Mouse (Mus musculus): ENCODE measurements around the gene Etfrf1. TPM values are rescaled to one million over a fixed set of nuclear protein-coding genes. Genes with fewer than 3 reads are reported as not detected.
A peak's percentile ranks its signal among the peaks of the same experiment; 100 is the strongest.

Gene Etfrf1
- polyA plus RNA-seq, 1 experiment from 2014 or later = 33.8 TPM

GRCm38 (mm10) chr6:145237148-145237547, 26.2 kb downstream of the Etfrf1 start:
- Histone ChIP-seq H3K4me2 (no peak overlapping the region), H3K9me3 (no peaks in the 10 kb centered on the region), H3K9ac (no peak overlapping the region), H3K36me3 (replicated peaks) (peaks cover 25% of the 10 kb centered on the region), H3K27me3 (no peaks in the 10 kb centered on the region), H3K27ac (no peak overlapping the region), H3K4me3 (replicated peaks) (no peak overlapping the region), H3K4me1 (no peaks in the 10 kb centered on the region)
- ATAC-seq (ENCODE audit: low FRiP score) = no peak
- 84% methylated on average over 4 of the region's 4 CpGs for WGBS

DNA sequence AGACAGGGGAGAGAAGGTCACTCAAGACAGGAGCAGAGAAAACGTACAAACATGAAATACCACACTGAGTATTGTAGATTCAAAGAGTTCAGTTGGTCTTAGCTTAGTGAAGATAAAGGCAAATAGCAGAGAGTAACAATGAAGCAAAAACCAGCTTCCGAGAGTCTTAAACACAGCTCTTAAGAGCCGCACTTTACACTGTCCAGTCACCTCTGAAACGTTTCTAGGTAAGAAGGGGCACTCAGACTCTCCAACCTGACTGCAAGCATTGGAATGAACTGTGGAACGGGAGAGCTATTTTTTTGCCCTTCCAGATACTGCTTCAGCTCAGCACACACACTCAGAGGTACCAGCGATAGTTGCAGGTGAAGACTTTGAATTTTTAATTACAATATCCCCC, 29.4 kb downstream of the Etfrf1 start:
- no peaks in the 10 kb centered on the region for H3K4me1 ChIP-seq
- peaks cover 29% of the 10 kb centered on the region for H3K36me3 ChIP-seq (replicated peaks)
- no peaks in the 10 kb centered on the region for H3K27me3 ChIP-seq
- ATAC-seq (ENCODE audit: low FRiP score) = no peak
- no peak overlapping the region for H3K4me3 ChIP-seq (replicated peaks)
- no peaks in the 10 kb centered on the region for H3K9me3 ChIP-seq
- no peak overlapping the region for H3K27ac ChIP-seq
- no peak overlapping the region for H3K9ac ChIP-seq
- 85% methylated on average over 6 of the region's 6 CpGs for WGBS
- H3K4me2 ChIP-seq = no peak overlapping the region

GRCm38 (mm10) chr6:145242521-145242920, 31.6 kb downstream of the Etfrf1 start:
- peaks cover 33% of the 10 kb centered on the region for H3K36me3 ChIP-seq (replicated peaks)
- no peak overlapping the region for H3K4me2 ChIP-seq
- 61% methylated on average over 1 of the region's 1 CpGs for WGBS
- H3K27ac ChIP-seq = no peak overlapping the region
- H3K4me1 ChIP-seq = 0 out of 2 replicates have a peak, but pooled peaks cover 3% of the 10 kb centered on the region
- no peak overlapping the region for H3K4me3 ChIP-seq (replicated peaks)
- H3K9ac ChIP-seq = no peak overlapping the region
- H3K27me3 ChIP-seq = no peaks in the 10 kb centered on the region
- H3K9me3 ChIP-seq = no peaks in the 10 kb centered on the region
- ATAC-seq (ENCODE audit: low FRiP score) = no peak

DNA sequence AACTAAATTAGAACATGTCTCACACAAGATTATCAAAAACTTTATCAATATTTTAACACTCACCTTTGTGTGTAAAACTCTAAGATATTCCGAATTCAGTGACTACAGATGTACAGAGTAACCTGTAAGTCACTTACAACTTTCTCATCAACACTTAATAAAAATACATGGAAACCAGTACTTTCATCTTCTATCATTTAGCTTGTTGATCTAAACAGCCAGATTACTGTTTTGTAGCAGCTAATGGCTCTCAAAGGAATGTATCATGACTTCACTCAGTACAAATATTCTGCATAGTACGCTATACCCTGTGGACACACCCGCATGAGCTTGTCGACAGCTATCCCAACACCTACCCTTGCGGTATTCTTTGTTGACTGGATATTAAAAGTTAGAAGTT, 35.9 kb downstream of the Etfrf1 start:
- no peak overlapping the region for H3K9ac ChIP-seq
- H3K4me3 ChIP-seq (replicated peaks) = no peak overlapping the region
- no peaks in the 10 kb centered on the region for H3K9me3 ChIP-seq
- H3K27me3 ChIP-seq = 0 out of 2 replicates have a peak, but pooled peaks cover 4% of the 10 kb centered on the region
- no peak overlapping the region for H3K4me2 ChIP-seq
- no peak for ATAC-seq (ENCODE audit: low FRiP score)
- H3K4me1 ChIP-seq = peaks cover 19% of the 10 kb centered on the region
- peaks cover 13% of the 10 kb centered on the region for H3K36me3 ChIP-seq (replicated peaks)
- WGBS = 96% methylated on average over 5 of the region's 5 CpGs
- no peak overlapping the region for H3K27ac ChIP-seq

GRCm38 (mm10) chr6:145247886-145248285, 37.0 kb downstream of the Etfrf1 start:
- Histone ChIP-seq H3K4me2 (peak overlapping the region; percentile 82), H3K9ac (peak overlapping the region; percentile 2; the same call in 1 of the 2 replicates), H3K27ac (no peak overlapping the region), H3K4me3 (replicated peaks) (peak overlapping the region; percentile 17), H3K27me3 (peaks cover 12% of the 10 kb centered on the region; the same call in 1 of the 2 replicates), H3K4me1 (peaks cover 19% of the 10 kb centered on the region), H3K9me3 (no peaks in the 10 kb centered on the region), H3K36me3 (replicated peaks) (peaks cover 13% of the 10 kb centered on the region)
- 61% methylated on average over 3 of the region's 3 CpGs for WGBS
- ATAC-seq (ENCODE audit: low FRiP score) = no peak

GRCm38 (mm10) chr6:145249291-145250184, 38.6 kb downstream of the Etfrf1 start:
- peak overlapping the region; percentile 92 for H3K27ac ChIP-seq
- under 1% methylated on average over 79 of the region's 124 CpGs for WGBS
- H3K4me1 ChIP-seq = peaks cover 19% of the 10 kb centered on the region
- no peaks in the 10 kb centered on the region for H3K9me3 ChIP-seq
- ATAC-seq (ENCODE audit: low FRiP score) = peak; percentile 80
- H3K27me3 ChIP-seq = peaks cover 12% of the 10 kb centered on the region; the same call in 1 of the 2 replicates
- peak overlapping the region; percentile 97 for H3K4me3 ChIP-seq (replicated peaks)
- peak overlapping the region; percentile 82 for H3K4me2 ChIP-seq
- H3K9ac ChIP-seq = peak overlapping the region; percentile 98
- H3K36me3 ChIP-seq (replicated peaks) = peaks cover 7% of the 10 kb centered on the region

GRCm38 (mm10) chr6:145250185-145250791, 39.4 kb downstream of the Etfrf1 start, which contains the start of gene Kras:
Gene Kras, minus strand, starts transcription at chr6:145250239.
- H3K4me1 ChIP-seq = peaks cover 19% of the 10 kb centered on the region
- whole genome bisulfite sequencing = under 1% methylated on average over 41 of the region's 83 CpGs
- H3K27ac ChIP-seq = peak within 1 kb of the TSS; percentile 92
- peaks cover 12% of the 10 kb centered on the region; the same call in 1 of the 2 replicates for H3K27me3 ChIP-seq
- H3K4me3 ChIP-seq (replicated peaks) = peak within 1 kb of the TSS; percentile 97
- peak; percentile 93 for ATAC-seq (ENCODE audit: low FRiP score)
- H3K36me3 ChIP-seq (replicated peaks) = 0 out of 2 replicates have a peak, but pooled peaks cover 4% of the 10 kb centered on the region
- peak within 1 kb of the TSS; percentile 98 for H3K9ac ChIP-seq
- no peaks in the 10 kb centered on the region for H3K9me3 ChIP-seq
- peak within 1 kb of the TSS; percentile 82 for H3K4me2 ChIP-seq

- Histone ChIP-seq H3K4me3 (replicated peaks) (peak overlapping the region; percentile 97), H3K9me3 (no peaks in the 10 kb centered on the region), H3K27me3 (peaks cover 12% of the 10 kb centered on the region; the same call in 1 of the 2 replicates), H3K27ac (no peak overlapping the region), H3K36me3 (replicated peaks) (no peaks in the 10 kb centered on the region), H3K4me2 (peak overlapping the region; percentile 82), H3K4me1 (peaks cover 19% of the 10 kb centered on the region), H3K9ac (peak overlapping the region; percentile 98)
- 11% methylated on average over 16 of the region's 16 CpGs for WGBS
- ATAC-seq (ENCODE audit: low FRiP score) = peak; percentile 23
Observed at GRCm38 (mm10) chr6:145250820-145251219, 39.9 kb downstream of the Etfrf1 start.

DNA sequence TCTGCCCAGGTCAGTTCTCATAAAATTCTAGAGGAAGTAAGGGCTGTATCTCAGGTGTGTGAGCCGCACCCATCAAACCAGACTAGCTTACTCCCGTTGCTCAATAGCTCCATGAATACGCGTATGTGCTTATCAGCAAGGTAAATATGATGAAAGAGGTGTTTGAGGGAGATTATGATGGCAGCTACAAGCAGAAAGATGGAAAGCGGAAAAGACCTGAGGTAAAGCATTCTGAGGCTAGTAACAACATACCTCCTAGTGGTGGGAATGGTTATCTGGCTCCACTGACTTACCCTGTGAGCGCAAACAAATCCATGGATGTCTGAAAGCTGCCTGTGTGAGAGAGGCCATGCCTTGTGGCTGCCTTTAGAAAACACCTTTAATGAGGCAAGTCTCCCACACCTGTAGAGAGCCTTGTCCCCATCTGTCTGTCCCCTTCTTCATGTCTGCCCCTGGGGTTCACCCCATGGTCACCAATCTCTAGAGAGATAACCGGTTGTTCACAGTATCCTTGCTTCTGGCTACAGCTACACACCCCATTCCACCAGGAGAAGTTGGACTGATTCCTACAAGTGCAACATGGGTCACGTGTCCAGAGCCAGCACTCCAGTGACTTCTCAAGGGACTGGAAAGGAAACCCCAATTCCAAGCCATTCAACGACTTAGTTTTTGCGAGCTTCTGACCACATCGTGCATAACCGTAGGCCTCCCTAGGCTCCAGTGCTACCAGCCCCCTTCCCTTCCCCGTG, 45.2 kb downstream of the Etfrf1 start:
- Histone ChIP-seq H3K27ac (no peak overlapping the region), H3K27me3 (peaks cover 12% of the 10 kb centered on the region; the same call in 1 of the 2 replicates), H3K36me3 (replicated peaks) (no peaks in the 10 kb centered on the region), H3K9me3 (no peaks in the 10 kb centered on the region), H3K9ac (no peak overlapping the region), H3K4me2 (no peak overlapping the region), H3K4me3 (replicated peaks) (no peak overlapping the region), H3K4me1 (peaks cover under 1% of the 10 kb centered on the region; the same call in 1 of the 2 replicates)
- no peak for ATAC-seq (ENCODE audit: low FRiP score)
- WGBS = 85% methylated on average over 13 of the region's 13 CpGs

DNA sequence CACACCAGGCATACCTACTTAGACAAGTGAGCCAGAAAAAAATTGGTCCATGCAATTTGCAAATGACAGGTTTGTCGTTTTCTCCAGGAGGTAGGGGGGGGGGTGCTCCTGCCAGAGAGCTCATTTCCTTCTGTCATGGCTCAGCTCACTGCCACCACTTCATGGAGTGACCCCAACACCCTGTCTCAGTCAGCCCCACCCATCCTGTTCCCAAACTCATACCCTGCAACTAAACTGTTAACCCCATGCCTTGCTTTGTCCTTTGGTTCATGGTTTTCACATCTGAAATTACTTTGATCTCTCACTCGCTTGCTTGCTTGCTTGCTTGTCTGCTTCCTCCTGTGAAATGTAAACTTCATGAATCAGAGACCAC, 45.8 kb downstream of the Etfrf1 start:
- Histone ChIP-seq H3K36me3 (replicated peaks) (no peaks in the 10 kb centered on the region), H3K4me2 (no peak overlapping the region), H3K4me1 (peaks cover 5% of the 10 kb centered on the region; the same call in 1 of the 2 replicates), H3K4me3 (replicated peaks) (no peak overlapping the region), H3K27ac (no peak overlapping the region), H3K9ac (no peak overlapping the region), H3K27me3 (peaks cover 8% of the 10 kb centered on the region; the same call in 1 of the 2 replicates), H3K9me3 (no peaks in the 10 kb centered on the region)
- no peak for ATAC-seq (ENCODE audit: low FRiP score)
- 64% methylated on average over 2 of the region's 2 CpGs for WGBS

- 80% methylated on average over 7 of the region's 7 CpGs for WGBS
- ATAC-seq (ENCODE audit: low FRiP score) = no peak
Observed at GRCm38 (mm10) chr6:145262314-145262713, 51.4 kb downstream of the Etfrf1 start.

More at GRCm38 (mm10) chr6:145262314-145262713, 51.4 kb downstream of the Etfrf1 start:
- no peaks in the 10 kb centered on the region for H3K9me3 ChIP-seq
- H3K36me3 ChIP-seq (replicated peaks) = no peaks in the 10 kb centered on the region
- H3K4me1 ChIP-seq = peaks cover 10% of the 10 kb centered on the region; the same call in 1 of the 2 replicates
- no peak overlapping the region for H3K27ac ChIP-seq
- no peak overlapping the region for H3K4me2 ChIP-seq
- no peak overlapping the region for H3K4me3 ChIP-seq (replicated peaks)
- no peak overlapping the region for H3K9ac ChIP-seq
- no peaks in the 10 kb centered on the region for H3K27me3 ChIP-seq

Measured in forebrain, embryonic 12.5 days (tissue).